Comparison of ENCODE assay signal across 24 mouse cellular contexts in genomic region chr5:116192693-116193092, GRCm38 (mm10).
DNase-seq lines count a peak whose midpoint lies in the region; ATAC-seq and TF ChIP-seq lines count a peak whose summit lies in the region.
"Had no signal": no experiment of that assay in that cellular context is flagged by ENCODE, and none has a peak within 500 bp of the region (broad histone marks: within the 10 kb centered on the region; RNA-seq: fewer than 3 reads in every experiment).

No protein-coding gene starts in this region.

- no peaks in the 10 kb centered on the region for H3K9me3 ChIP-seq in forebrain, postnatal 0 days (ENCODE audit: low read length)
- H3K9me3 ChIP-seq in forebrain, embryonic 13.5 days (replicated peaks), result no peaks in the 10 kb centered on the region
- H3K9me3 ChIP-seq in lung, embryonic 14.5 days (ENCODE audit: low read depth, low read length), result no peaks in the 10 kb centered on the region
- H3K9me3 ChIP-seq: embryonic facial prominence, embryonic 15.5 days; heart, embryonic 13.5 days; hindbrain, embryonic 15.5 days; limb, embryonic 12.5 days; liver, embryonic 13.5 days; midbrain, embryonic 12.5 days; neural tube, embryonic 12.5 days; stomach, embryonic 15.5 days had no signal

- H3K4me1 ChIP-seq in forebrain, postnatal 0 days (ENCODE audit: insufficient read depth), result no peaks in the 10 kb centered on the region
- peaks cover 3% of the 10 kb centered on the region; the same call in 1 of the 2 replicates for H3K4me1 ChIP-seq in forebrain, embryonic 13.5 days
- no peaks in the 10 kb centered on the region for H3K4me1 ChIP-seq in lung, embryonic 14.5 days (ENCODE audit: insufficient read depth)
- H3K4me1 ChIP-seq in small intestine, adult 2 months (ENCODE audit: control insufficient read depth, insufficient read depth, insufficient read length, low read length), result no peaks in the 10 kb centered on the region
- H3K4me1 ChIP-seq: embryonic facial prominence, embryonic 15.5 days; heart, embryonic 13.5 days; hindbrain, embryonic 15.5 days; limb, embryonic 12.5 days; liver, embryonic 13.5 days; stomach, embryonic 15.5 days had no signal

- no peak overlapping the region for H3K4me2 ChIP-seq in forebrain, postnatal 0 days (ENCODE audit: low read depth)
- no peak overlapping the region for H3K4me2 ChIP-seq in forebrain, embryonic 13.5 days
- no peak overlapping the region for H3K4me2 ChIP-seq in lung, embryonic 14.5 days
- H3K4me2 ChIP-seq: embryonic facial prominence, embryonic 15.5 days; heart, embryonic 13.5 days; hindbrain, embryonic 15.5 days; limb, embryonic 12.5 days; liver, embryonic 13.5 days; midbrain, embryonic 12.5 days; neural tube, embryonic 12.5 days; stomach, embryonic 15.5 days had no signal

- no peak for ATAC-seq in forebrain, postnatal 0 days
- ATAC-seq in forebrain, embryonic 13.5 days, result no peak
- ATAC-seq in lung, embryonic 14.5 days (ENCODE audit: insufficient read depth), result no peak

- peak; percentile 38 for TF ChIP-seq CTCF in forebrain, postnatal 0 days (IDR thresholded peaks at IDR 0.05; ENCODE audit: low read depth)
- peak; percentile 25; the same call in 1 of the 2 replicates for TF ChIP-seq CTCF in lung, embryonic 14.5 days (IDR thresholded peaks at IDR 0.05; ENCODE audit: low read depth)
- peak; percentile 13; the same call in 1 of the 2 replicates for TF ChIP-seq CTCF in small intestine, adult 2 months (IDR thresholded peaks at IDR 0.05; ENCODE audit: extremely low read depth, insufficient read length, insufficient replicate concordance, low read depth, low read length)

- H3K27me3 ChIP-seq in forebrain, postnatal 0 days (ENCODE audit: insufficient read depth, low read length), result no peaks in the 10 kb centered on the region; the same call in 1 of the 2 replicates
- H3K27me3 ChIP-seq in forebrain, embryonic 13.5 days, result peaks cover 7% of the 10 kb centered on the region
- H3K27me3 ChIP-seq in lung, embryonic 14.5 days (ENCODE audit: insufficient read depth, low read length), result no peaks in the 10 kb centered on the region; the same call in 1 of the 2 replicates
- no peaks in the 10 kb centered on the region for H3K27me3 ChIP-seq in small intestine, adult 2 months (ENCODE audit: control insufficient read depth, insufficient read depth, low read length)
- H3K27me3 ChIP-seq: hindbrain, embryonic 15.5 days; liver, embryonic 13.5 days; neural tube, embryonic 12.5 days; stomach, embryonic 15.5 days had no signal

- H3K36me3 ChIP-seq in forebrain, postnatal 0 days (ENCODE audit: insufficient read depth), result no peaks in the 10 kb centered on the region
- H3K36me3 ChIP-seq in forebrain, embryonic 13.5 days (ENCODE audit: poor library complexity, severe bottlenecking), result no peaks in the 10 kb centered on the region
- no peaks in the 10 kb centered on the region for H3K36me3 ChIP-seq in lung, embryonic 14.5 days (ENCODE audit: insufficient read depth)
- H3K36me3 ChIP-seq in small intestine, adult 2 months (ENCODE audit: control insufficient read depth, insufficient read depth, low read length), result no peaks in the 10 kb centered on the region
- H3K36me3 ChIP-seq: embryonic facial prominence, embryonic 15.5 days; heart, embryonic 13.5 days; hindbrain, embryonic 15.5 days; limb, embryonic 12.5 days; liver, embryonic 13.5 days; midbrain, embryonic 12.5 days; neural tube, embryonic 12.5 days; stomach, embryonic 15.5 days had no signal

- no peak overlapping the region for H3K4me3 ChIP-seq in forebrain, postnatal 0 days (ENCODE audit: low read depth, low read length)
- no peak overlapping the region for H3K4me3 ChIP-seq in forebrain, embryonic 13.5 days
- H3K4me3 ChIP-seq in lung, embryonic 14.5 days (ENCODE audit: low read depth, low read length), result no peak overlapping the region
- no peak overlapping the region for H3K4me3 ChIP-seq in small intestine, adult 2 months (ENCODE audit: low read depth, low read length)
- H3K4me3 ChIP-seq: embryonic facial prominence, embryonic 15.5 days; heart, embryonic 13.5 days; hindbrain, embryonic 15.5 days; limb, embryonic 12.5 days; liver, embryonic 13.5 days; midbrain, embryonic 12.5 days; neural tube, embryonic 12.5 days; stomach, embryonic 15.5 days had no signal

- 71% methylated on average over 9 of the region's 9 CpGs for WGBS in forebrain, postnatal 0 days
- WGBS in forebrain, embryonic 13.5 days, result 76% methylated on average over 9 of the region's 9 CpGs
- WGBS in lung, embryonic 14.5 days, result 67% methylated on average over 9 of the region's 9 CpGs
- 67% methylated on average over 9 of the region's 9 CpGs for WGBS in small intestine, adult 2 months

- no peak for DNase-seq in forebrain, postnatal 0 days
- DNase-seq in lung, embryonic 14.5 days, result no peak
- no peak for DNase-seq in lung, postnatal 36 days
- DNase-seq in WW6 (ENCODE audit: low read depth, low spot score), result peak; percentile 72
- no peak for DNase-seq in B cell, adult 2 months
- no peak for DNase-seq in right cerebral cortex, postnatal 14 days
- DNase-seq: adrenal gland, adult 2 months; cerebellum, adult 9-11 months; gastrocnemius, postnatal 10 days; heart, adult 18-20 months; heart, postnatal 36 days; kidney, adult 18-20 months; kidney, postnatal 14 days; liver, embryonic 13.5 days; thymus, postnatal 14 days had no signal

- no peak for TF ChIP-seq POLR2A in small intestine, adult 2 months (IDR thresholded peaks at IDR 0.05; ENCODE audit: low read depth, low read length)

- H3K9ac ChIP-seq in forebrain, postnatal 0 days, result no peak overlapping the region
- no peak overlapping the region for H3K9ac ChIP-seq in forebrain, embryonic 13.5 days
- no peak overlapping the region for H3K9ac ChIP-seq in lung, embryonic 14.5 days
- H3K9ac ChIP-seq: embryonic facial prominence, embryonic 15.5 days; heart, embryonic 13.5 days; hindbrain, embryonic 15.5 days; limb, embryonic 12.5 days; liver, embryonic 13.5 days; midbrain, embryonic 12.5 days; neural tube, embryonic 12.5 days; stomach, embryonic 15.5 days had no signal

- H3K27ac ChIP-seq in forebrain, postnatal 0 days (ENCODE audit: low read depth, low read length), result no peak overlapping the region
- no peak overlapping the region for H3K27ac ChIP-seq in forebrain, embryonic 13.5 days
- H3K27ac ChIP-seq in lung, embryonic 14.5 days (ENCODE audit: low read depth), result no peak overlapping the region
- H3K27ac ChIP-seq in small intestine, adult 2 months (ENCODE audit: insufficient read depth, low read depth, low read length), result no peak overlapping the region
- H3K27ac ChIP-seq: embryonic facial prominence, embryonic 15.5 days; heart, embryonic 13.5 days; hindbrain, embryonic 15.5 days; limb, embryonic 12.5 days; liver, embryonic 13.5 days; midbrain, embryonic 12.5 days; neural tube, embryonic 12.5 days; stomach, embryonic 15.5 days had no signal
